Mouse (Mus musculus) macrophage (primary cell): ENCODE measurements at regions not wholly inside any gene's neighbourhood (a gene's known extent, or its start where the extent isn't known, plus 50 kb on each side); places are given as distances from the start of the nearest gene placed in this dataset.
A peak's percentile ranks its signal among the peaks of the same experiment; 100 is the strongest.

ENCODE experiments used
- H3K27ac ChIP-seq: fragments of 350-480 bp; formaldehyde crosslinking; 2 replicates; pipeline ENCODE4 v1.9.0; 2021
- H3K36me3 ChIP-seq: fragments of 350-480 bp; formaldehyde crosslinking; 2 replicates; pipeline ENCODE4 v1.9.0; 2021; ENCODE audit errors: inconsistent target
- H3K4me3 ChIP-seq: fragments of 350-480 bp; formaldehyde crosslinking; 2 replicates; pipeline ENCODE4 v1.9.0; 2021; ENCODE audit errors: inconsistent target
- H3K79me2 ChIP-seq: fragments of 350-480 bp; formaldehyde crosslinking; 2 replicates; pipeline ENCODE4 v1.9.0; 2021; ENCODE audit errors: inconsistent target
- WGBS: methylation state at CpG from one replicate; pipeline ENCODE4 v1.1.7; 2026; ENCODE audit warnings: inconsistent platforms; ENCODE audit not compliant: missing documents; 5-methylcytosine and 5-hydroxymethylcytosine counted together

GRCm38 (mm10) chr2:170247702-170248445 is 100.0 kb upstream of the Zfp217 start:
- WGBS: 67% methylated on average over 11 of the region's 11 CpGs
- no peaks in the 10 kb centered on the region for H3K79me2 ChIP-seq
- H3K36me3 ChIP-seq: no peaks in the 10 kb centered on the region
- no peak overlapping the region for H3K4me3 ChIP-seq
- no peak overlapping the region for H3K27ac ChIP-seq

- Histone ChIP-seq H3K4me3 (no peak overlapping the region), H3K27ac (no peak overlapping the region), H3K79me2 (no peaks in the 10 kb centered on the region), H3K36me3 (no peaks in the 10 kb centered on the region)
- 91% methylated on average over 12 of the region's 12 CpGs for WGBS
These were observed 97.9 kb upstream of the Zfp217 start for GRCm38 (mm10) chr2:170245637-170246341.

- H3K79me2 ChIP-seq: no peaks in the 10 kb centered on the region
- no peak overlapping the region for H3K27ac ChIP-seq
- no peak overlapping the region for H3K4me3 ChIP-seq
- H3K36me3 ChIP-seq: no peaks in the 10 kb centered on the region
- WGBS: 18% methylated on average over 4 of the region's 4 CpGs
These were observed 96.2 kb upstream of the Zfp217 start for GRCm38 (mm10) chr2:170244108-170244507.

- Histone ChIP-seq H3K36me3 (no peaks in the 10 kb centered on the region), H3K4me3 (no peak overlapping the region), H3K79me2 (no peaks in the 10 kb centered on the region), H3K27ac (no peak overlapping the region)
- 73% methylated on average over 1 of the region's 1 CpGs for WGBS
These were observed 90.1 kb upstream of the Zfp217 start for GRCm38 (mm10) chr2:170237959-170238358.

GRCm38 (mm10) chr2:170233426-170233825 is 85.5 kb upstream of the Zfp217 start:
- Histone ChIP-seq H3K36me3 (no peaks in the 10 kb centered on the region), H3K4me3 (no peak overlapping the region), H3K27ac (no peak overlapping the region), H3K79me2 (no peaks in the 10 kb centered on the region)
- WGBS: 42% methylated on average over 4 of the region's 4 CpGs

GRCm38 (mm10) chr2:170229461-170230080 is 81.7 kb upstream of the Zfp217 start:
- Histone ChIP-seq H3K79me2 (no peaks in the 10 kb centered on the region), H3K4me3 (no peak overlapping the region), H3K27ac (no peak overlapping the region), H3K36me3 (no peaks in the 10 kb centered on the region)
- 82% methylated on average over 8 of the region's 8 CpGs for WGBS

- Histone ChIP-seq H3K4me3 (no peak overlapping the region), H3K27ac (no peak overlapping the region), H3K79me2 (no peaks in the 10 kb centered on the region), H3K36me3 (no peaks in the 10 kb centered on the region)
- WGBS: 92% methylated on average over 9 of the region's 10 CpGs
These were observed 80.6 kb upstream of the Zfp217 start for GRCm38 (mm10) chr2:170228318-170228994.

- Histone ChIP-seq H3K79me2 (no peaks in the 10 kb centered on the region), H3K27ac (no peak overlapping the region), H3K36me3 (no peaks in the 10 kb centered on the region), H3K4me3 (no peak overlapping the region)
- WGBS: 30% methylated on average over 7 of the region's 7 CpGs
These were observed 76.0 kb upstream of the Zfp217 start for GRCm38 (mm10) chr2:170223872-170224271.

GRCm38 (mm10) chr2:170222819-170223218 is 74.9 kb upstream of the Zfp217 start:
- Histone ChIP-seq H3K79me2 (no peaks in the 10 kb centered on the region), H3K36me3 (no peaks in the 10 kb centered on the region), H3K27ac (peak overlapping the region; percentile 8; the same call in 1 of the 2 replicates), H3K4me3 (no peak overlapping the region)
- 7% methylated on average over 6 of the region's 6 CpGs for WGBS

GRCm38 (mm10) chr2:170221994-170222535 is 74.2 kb upstream of the Zfp217 start:
- peak overlapping the region; percentile 83; the same call in 1 of the 2 replicates for H3K27ac ChIP-seq
- H3K36me3 ChIP-seq: no peaks in the 10 kb centered on the region
- 62% methylated on average over 13 of the region's 13 CpGs for WGBS
- no peak overlapping the region for H3K4me3 ChIP-seq
- no peaks in the 10 kb centered on the region for H3K79me2 ChIP-seq

GRCm38 (mm10) chr2:170220871-170221369 is 73.0 kb upstream of the Zfp217 start:
- Histone ChIP-seq H3K27ac (peak overlapping the region; percentile 83), H3K36me3 (no peaks in the 10 kb centered on the region), H3K79me2 (no peaks in the 10 kb centered on the region), H3K4me3 (peak overlapping the region; percentile 20)
- WGBS: 3% methylated on average over 20 of the region's 20 CpGs

- Histone ChIP-seq H3K27ac (peak overlapping the region; percentile 83), H3K4me3 (peak overlapping the region; percentile 20), H3K79me2 (no peaks in the 10 kb centered on the region), H3K36me3 (no peaks in the 10 kb centered on the region)
- WGBS: 5% methylated on average over 11 of the region's 11 CpGs
These were observed 72.5 kb upstream of the Zfp217 start for GRCm38 (mm10) chr2:170220443-170220842.

GRCm38 (mm10) chr2:170219611-170220401 is 71.9 kb upstream of the Zfp217 start:
- Histone ChIP-seq H3K27ac (peak overlapping the region; percentile 83), H3K4me3 (peak overlapping the region; percentile 15), H3K79me2 (no peaks in the 10 kb centered on the region), H3K36me3 (no peaks in the 10 kb centered on the region)
- 40% methylated on average over 19 of the region's 20 CpGs for WGBS
